Comparison of ENCODE assay signal across 27 mouse cellular contexts in the genomic region with DNA sequence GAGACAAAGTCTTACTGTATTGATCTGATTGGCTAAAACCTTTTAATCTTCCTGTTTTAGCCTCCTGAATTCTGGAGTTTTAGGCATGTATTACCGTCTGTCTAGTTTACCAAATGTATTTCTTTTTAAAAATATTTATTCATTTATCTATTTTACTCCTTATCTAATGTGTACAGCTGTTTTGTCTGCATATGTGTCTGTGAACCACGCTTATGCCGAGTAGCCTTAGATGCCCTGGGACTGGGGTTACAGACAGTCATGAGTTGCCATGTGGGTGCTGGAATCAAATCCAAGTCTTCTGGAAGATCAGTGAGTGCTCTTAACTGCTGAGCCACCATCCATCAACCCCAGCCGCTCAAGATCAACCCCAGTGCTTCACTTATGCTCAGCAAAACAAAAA. TPM values are rescaled to one million over a fixed set of nuclear protein-coding genes. Genes with fewer than 3 reads are reported as not detected.
DNase-seq lines count a peak whose midpoint lies in the region; ATAC-seq and TF ChIP-seq lines count a peak whose summit lies in the region.
"Had no signal": no experiment of that assay in that cellular context is flagged by ENCODE, and none has a peak within 500 bp of the region (broad histone marks: within the 10 kb centered on the region; RNA-seq: fewer than 3 reads in every experiment).

No protein-coding gene starts in this region.

- H3K4me3 ChIP-seq in G1E (ENCODE audit: low read depth, low read length) = no peak overlapping the region
- no peak overlapping the region for H3K4me3 ChIP-seq in liver, postnatal 0 days (ENCODE audit: low read depth, low read length)
- no peak overlapping the region for H3K4me3 ChIP-seq in lung, postnatal 0 days (ENCODE audit: low read depth, low read length)
- H3K4me3 ChIP-seq: embryonic facial prominence, embryonic 12.5 days; heart, embryonic 13.5 days; kidney, embryonic 15.5 days; midbrain, embryonic 12.5 days; myocyte; neural tube, embryonic 12.5 days had no signal

- intact Hi-C loops in heart, postnatal 14 days (cut with DNase I) = no loop called here

- TF ChIP-seq EP300 in liver, postnatal 0 days (IDR thresholded peaks at IDR 0.05; ENCODE audit: low read depth) = peak; percentile 87
- TF ChIP-seq EP300 in lung, postnatal 0 days (IDR thresholded peaks at IDR 0.05) = no peak

- H3K4me2 ChIP-seq in liver, postnatal 0 days (ENCODE audit: low read depth, low read length) = 0 out of 2 replicates have a peak overlapping the region, but pooled peaks have one; percentile 44
- H3K4me2 ChIP-seq in lung, postnatal 0 days (replicated peaks; ENCODE audit: low read depth, low read length) = no peak overlapping the region
- H3K4me2 ChIP-seq: embryonic facial prominence, embryonic 12.5 days; heart, embryonic 13.5 days; kidney, embryonic 15.5 days; lung, embryonic 14.5 days; midbrain, embryonic 12.5 days; neural tube, embryonic 12.5 days had no signal

- H3K9ac ChIP-seq in liver, postnatal 0 days (replicated peaks) = no peak overlapping the region
- no peak overlapping the region for H3K9ac ChIP-seq in lung, postnatal 0 days (replicated peaks; ENCODE audit: low read depth)
- H3K9ac ChIP-seq: embryonic facial prominence, embryonic 12.5 days; heart, embryonic 13.5 days; kidney, embryonic 15.5 days; lung, embryonic 14.5 days; midbrain, embryonic 12.5 days; neural tube, embryonic 12.5 days had no signal

- H3K27me3 ChIP-seq in G1E (ENCODE audit: insufficient read depth, low read length) = no peaks in the 10 kb centered on the region
- no peaks in the 10 kb centered on the region for H3K27me3 ChIP-seq in liver, postnatal 0 days (ENCODE audit: insufficient read depth, low read length)
- H3K27me3 ChIP-seq in lung, postnatal 0 days (replicated peaks; ENCODE audit: insufficient read depth, low read length) = no peaks in the 10 kb centered on the region
- H3K27me3 ChIP-seq: embryonic facial prominence, embryonic 12.5 days; heart, embryonic 13.5 days; kidney, embryonic 15.5 days; neural tube, embryonic 12.5 days; Patski had no signal

- peaks cover 24% of the 10 kb centered on the region for H3K4me1 ChIP-seq in G1E (ENCODE audit: insufficient read depth, low read depth, low read length)
- peaks cover 6% of the 10 kb centered on the region for H3K4me1 ChIP-seq in liver, postnatal 0 days (ENCODE audit: insufficient read depth)
- H3K4me1 ChIP-seq in lung, postnatal 0 days (ENCODE audit: insufficient read depth, low read depth, low read length) = no peaks in the 10 kb centered on the region
- H3K4me1 ChIP-seq: embryonic facial prominence, embryonic 12.5 days; kidney, embryonic 15.5 days had no signal

- DNase-seq in G1E (ENCODE audit: low spot score) = no peak
- peak; percentile 26 for DNase-seq in MEL-GATA-1-ER (ENCODE audit: extremely low read depth, low read depth)
- DNase-seq in liver, postnatal 0 days = no peak
- DNase-seq in heart, postnatal 14 days = no peak
- DNase-seq in lung, postnatal 0 days (ENCODE audit: low spot score) = no peak
- no peak for DNase-seq in adrenal gland, adult 8-10 months
- DNase-seq: adrenal gland, postnatal 14 days; cerebellum, adult 2 months; cerebellum, postnatal 25 days; embryo, embryonic 11 days; kidney, adult 18-20 months; kidney, postnatal 25 days; lung, embryonic 14.5 days; right cerebral cortex, postnatal 4 days; thymus, postnatal 14 days had no signal

- ATAC-seq in G1E (ENCODE audit: extremely low read depth, insufficient number of reproducible peaks, low FRiP score, poor library complexity, severe bottlenecking) = peak; percentile 28; the same call in 1 of the 2 replicates
- peak; percentile 73 for ATAC-seq in erythroblast, adult 5-6 weeks (replicated peaks; ENCODE audit: low FRiP score, poor library complexity, severe bottlenecking)
- peak; percentile 75 for ATAC-seq in liver, postnatal 0 days
- no peak for ATAC-seq in lung, postnatal 0 days
- ATAC-seq: CD4-positive, CD25-positive, alpha-beta regulatory T cell, adult 4 months; forebrain, embryonic 16.5 days; hindbrain, embryonic 16.5 days; Patski had no signal

- H3K36me3 ChIP-seq in G1E (replicated peaks) = peaks cover 49% of the 10 kb centered on the region
- H3K36me3 ChIP-seq in liver, postnatal 0 days (replicated peaks; ENCODE audit: insufficient read depth, low read length) = no peaks in the 10 kb centered on the region
- H3K36me3 ChIP-seq in lung, postnatal 0 days (ENCODE audit: insufficient read depth, low read length) = no peaks in the 10 kb centered on the region
- H3K36me3 ChIP-seq: embryonic facial prominence, embryonic 12.5 days; heart, embryonic 13.5 days; kidney, embryonic 15.5 days; midbrain, embryonic 12.5 days had no signal

- TF ChIP-seq CTCF in G1E (IDR thresholded peaks at IDR 0.05; ENCODE audit: low read depth, low read length) = no peak
- no peak for TF ChIP-seq CTCF in liver, postnatal 0 days (IDR thresholded peaks at IDR 0.05; ENCODE audit: low read depth)
- no peak for TF ChIP-seq CTCF in lung, postnatal 0 days (IDR thresholded peaks at IDR 0.05)

- H3K9me3 ChIP-seq in G1E (replicated peaks) = no peaks in the 10 kb centered on the region
- no peaks in the 10 kb centered on the region for H3K9me3 ChIP-seq in liver, postnatal 0 days (ENCODE audit: low read length)
- no peaks in the 10 kb centered on the region for H3K9me3 ChIP-seq in lung, postnatal 0 days (ENCODE audit: low read length)
- H3K9me3 ChIP-seq: embryonic facial prominence, embryonic 12.5 days; heart, embryonic 13.5 days; kidney, embryonic 15.5 days; midbrain, embryonic 12.5 days; neural tube, embryonic 12.5 days had no signal

- WGBS in liver, postnatal 0 days (ENCODE audit: insufficient replicate concordance) = 58% methylated on average over 4 of the region's 4 CpGs
- 62% methylated on average over 4 of the region's 4 CpGs for WGBS in lung, postnatal 0 days

- H3K27ac ChIP-seq in liver, postnatal 0 days (ENCODE audit: low read depth) = peak overlapping the region; percentile 72; the same call in 1 of the 2 replicates
- no peak overlapping the region for H3K27ac ChIP-seq in lung, postnatal 0 days (ENCODE audit: low read length)
- H3K27ac ChIP-seq: embryonic facial prominence, embryonic 12.5 days; kidney, embryonic 15.5 days; midbrain, embryonic 12.5 days; neural tube, embryonic 12.5 days had no signal

RNA-seq across cellular contexts. Expression of gene Nrip3, which starts 36.8 kb away (rescaled TPM):
- total RNA-seq in G1E (2014; fragmentation: Nextera tagmentation) (not detected in 2 replicates), G1E (2017) (0.52 and 0.55 TPM in 2 replicates)
- polyA plus RNA-seq in G1E (2012) = not detected in 2 replicates
- 10.7 and 14.0 TPM in 2 replicates for total RNA-seq in erythroblast, adult 5-6 weeks (2015; ENCODE audit: low replicate concordance)
- total RNA-seq in erythroblast, adult 5-6 weeks (2017; ENCODE audit: low replicate concordance) = 9.9 and 19.9 TPM in 2 replicates
- polyA plus RNA-seq in liver, postnatal 0 days (2015; fragmentation: Nextera tagmentation; extraction: Ambion mirVana) = 0.14 and 0.28 TPM in 2 replicates
- under 1 TPM; 0.20 to 0.29 TPM for total RNA-seq in heart, postnatal 14 days (2021)
- polyA plus RNA-seq in lung, postnatal 0 days (2015; fragmentation: Nextera tagmentation; extraction: Ambion mirVana) = 0.57 and 0.58 TPM in 2 replicates
- total RNA-seq in adrenal gland, adult 8-10 months (2022) = 1 to 10 TPM in 1 of 4 experiments, under 1 TPM in 3; 0.38 to 1.3 (median 0.63) TPM

RNA-seq across cellular contexts. Expression of gene Scube2, which starts 46.9 kb away (rescaled TPM):
- 10.3 and 11.1 TPM in 2 replicates for total RNA-seq in G1E (2014; fragmentation: Nextera tagmentation)
- total RNA-seq in G1E (2017) = 3.0 and 3.1 TPM in 2 replicates
- polyA plus RNA-seq in G1E (2012) = 0.20 TPM in 2 replicates
- not detected in 2 replicates for total RNA-seq in erythroblast, adult 5-6 weeks (2015; ENCODE audit: low replicate concordance)
- total RNA-seq in erythroblast, adult 5-6 weeks (2017; ENCODE audit: low replicate concordance) = not detected in 2 replicates
- polyA plus RNA-seq in liver, postnatal 0 days (2015; fragmentation: Nextera tagmentation; extraction: Ambion mirVana) = 0.04 and 0.06 TPM in 2 replicates
- total RNA-seq in heart, postnatal 14 days (2021) = 10 to 100 TPM; 15.4 to 15.6 TPM
- polyA plus RNA-seq in lung, postnatal 0 days (2015; fragmentation: Nextera tagmentation; extraction: Ambion mirVana) = 14.9 TPM in 2 replicates
- 1 to 10 TPM in 3 of 4 experiments, under 1 TPM in 1; 0.49 to 1.2 (median 1.1) TPM for total RNA-seq in adrenal gland, adult 8-10 months (2022)
- total RNA-seq: megakaryocyte, adult 5-6 weeks had no signal
- polyA plus RNA-seq: CD4-positive, CD25-positive, alpha-beta regulatory T cell, adult 4 months; myocyte; Patski had no signal

Comparison
In these comparisons a context has a peak if more than half of its experiments do, and no peak if none do; other contexts are left out.
1. RNA of gene Nrip3, which starts 36.8 kb away (total RNA-seq): 9.9 to 19.9 TPM in erythroblast, adult 5-6 weeks; 0.38 to 1.3 TPM in adrenal gland, adult 8-10 months, 0.52 to 0.55 TPM in G1E and 0.20 to 0.29 TPM in heart, postnatal 14 days; every median in the first group is over 4 times any median in the second.